Comparison of ENCODE assay signal across 15 mouse cellular contexts in genomic region chr3:126752978-126753377, GRCm38 (mm10).
"Had no signal": no experiment of that assay in that cellular context is flagged by ENCODE, and none has a peak within 500 bp of the region (broad histone marks: within the 10 kb centered on the region; RNA-seq: fewer than 3 reads in every experiment).

No protein-coding gene starts in this region.

- DNase-seq: kidney, postnatal 25 days; lung, embryonic 14.5 days; lung, postnatal 10 days; lung, postnatal 4 days; right cerebral cortex, postnatal 14 days; thymus, adult 18-20 months; thymus, postnatal 14 days had no signal

- ATAC-seq: midbrain, embryonic 15.5 days had no signal

- H3K9ac ChIP-seq: kidney, embryonic 15.5 days; liver, embryonic 15.5 days; lung, embryonic 14.5 days; midbrain, embryonic 15.5 days; neural tube, embryonic 13.5 days had no signal

- H3K4me1 ChIP-seq: kidney, embryonic 15.5 days; liver, embryonic 15.5 days; midbrain, embryonic 10.5 days; midbrain, embryonic 15.5 days; neural tube, embryonic 13.5 days had no signal

- H3K4me2 ChIP-seq: kidney, embryonic 15.5 days; liver, embryonic 11.5 days; liver, embryonic 15.5 days; lung, embryonic 14.5 days; midbrain, embryonic 15.5 days; neural tube, embryonic 13.5 days had no signal

- H3K9me3 ChIP-seq: kidney, embryonic 15.5 days; limb, embryonic 10.5 days; liver, embryonic 15.5 days; midbrain, embryonic 10.5 days; midbrain, embryonic 15.5 days; neural tube, embryonic 13.5 days had no signal

- H3K4me3 ChIP-seq: kidney, embryonic 15.5 days; left cerebral cortex, adult 2 months; limb, embryonic 10.5 days; liver, embryonic 15.5 days; midbrain, embryonic 10.5 days; midbrain, embryonic 15.5 days; neural tube, embryonic 13.5 days had no signal

- H3K27me3 ChIP-seq: kidney, embryonic 15.5 days; liver, embryonic 15.5 days; midbrain, embryonic 15.5 days; neural tube, embryonic 13.5 days had no signal

- H3K27ac ChIP-seq: kidney, embryonic 15.5 days; left cerebral cortex, adult 2 months; limb, embryonic 10.5 days; liver, embryonic 15.5 days; midbrain, embryonic 10.5 days; midbrain, embryonic 15.5 days; neural tube, embryonic 13.5 days had no signal

- H3K36me3 ChIP-seq: kidney, embryonic 15.5 days; limb, embryonic 10.5 days; liver, embryonic 15.5 days; midbrain, embryonic 10.5 days; midbrain, embryonic 15.5 days; neural tube, embryonic 13.5 days had no signal
